Mouse (Mus musculus): ENCODE data around the gene Cds1. TPM values are rescaled to one million over a fixed set of nuclear protein-coding genes. Genes with fewer than 3 reads are reported as not detected.
"Not testable (repeated sequence)": the region's sequence is repeated elsewhere in the genome, so short reads cannot be mapped to it uniquely, and the experiment has no call there.

Cds1 gene
- polyA plus RNA-seq, 2 experiments, result 0.23 to 0.29 TPM

GRCm38 (mm10) chr5:101830180-101830579 lies 65.2 kb downstream of the Cds1 start:
- Histone ChIP-seq H3K27me3 (ENCODE audit: control insufficient read depth, insufficient read depth, low read length) (no peaks in the 10 kb centered on the region), H3K4me2 (ENCODE audit: low read depth) (no peak overlapping the region), H3K9ac (replicated peaks) (no peak overlapping the region), H3K4me1 (replicated peaks; ENCODE audit: control insufficient read depth in 2 of 2, insufficient read depth in 2 of 2, low read length in 1 of 2) (peaks cover 0 to 16% of the 10 kb centered on the region in 2 experiments; a peak in 3 of 4 replicates), H3K4me3 (ENCODE audit: insufficient read depth in 1 of 2, low read depth in 2 of 2, low read length in 2 of 2) (no peak overlapping the region), H3K9me3 (ENCODE audit: control insufficient read depth, low read length) (no peaks in the 10 kb centered on the region), H3K36me3 (replicated peaks; ENCODE audit: control insufficient read depth, insufficient read depth, low read depth) (no peaks in the 10 kb centered on the region), H3K27ac (no peak overlapping the region)
- no peak for ATAC-seq (ENCODE audit: insufficient read depth)
- WGBS (ENCODE audit: insufficient replicate concordance), result 73% methylated on average over 8 of the region's 8 CpGs
- DNase-seq (ENCODE audit: low read depth in 3 of 3, low spot score in 3 of 3), result no peak
- TF ChIP-seq CTCF (IDR thresholded peaks at IDR 0.05; ENCODE audit: low read depth), result no peak
- TF ChIP-seq EP300 (IDR thresholded peaks at IDR 0.05; ENCODE audit: low read depth), result no peak

- Histone ChIP-seq H3K4me3 (ENCODE audit: insufficient read depth in 1 of 2, low read depth in 2 of 2, low read length in 2 of 2) (no peak overlapping the region), H3K4me2 (ENCODE audit: low read depth) (no peak overlapping the region), H3K36me3 (replicated peaks; ENCODE audit: control insufficient read depth, insufficient read depth, low read depth) (no peaks in the 10 kb centered on the region), H3K27me3 (ENCODE audit: control insufficient read depth, insufficient read depth, low read length) (no peaks in the 10 kb centered on the region), H3K9ac (replicated peaks) (no peak overlapping the region), H3K9me3 (ENCODE audit: control insufficient read depth, low read length) (no peaks in the 10 kb centered on the region), H3K27ac (no peak overlapping the region), H3K4me1 (replicated peaks; ENCODE audit: control insufficient read depth in 2 of 2, insufficient read depth in 2 of 2, low read length in 1 of 2) (peaks cover 0 to 3% of the 10 kb centered on the region in 2 experiments; a peak in 3 of 4 replicates)
- no peak for ATAC-seq (ENCODE audit: insufficient read depth)
- DNase-seq (ENCODE audit: low read depth in 3 of 3, low spot score in 3 of 3), result no peak
- TF ChIP-seq CTCF (IDR thresholded peaks at IDR 0.05; ENCODE audit: low read depth), result no peak
- TF ChIP-seq EP300 (IDR thresholded peaks at IDR 0.05; ENCODE audit: low read depth), result no peak
- WGBS (ENCODE audit: insufficient replicate concordance), result 83% methylated on average over 6 of the region's 6 CpGs
Observed at GRCm38 (mm10) chr5:101832042-101832441, 67.1 kb downstream of the Cds1 start.

DNA sequence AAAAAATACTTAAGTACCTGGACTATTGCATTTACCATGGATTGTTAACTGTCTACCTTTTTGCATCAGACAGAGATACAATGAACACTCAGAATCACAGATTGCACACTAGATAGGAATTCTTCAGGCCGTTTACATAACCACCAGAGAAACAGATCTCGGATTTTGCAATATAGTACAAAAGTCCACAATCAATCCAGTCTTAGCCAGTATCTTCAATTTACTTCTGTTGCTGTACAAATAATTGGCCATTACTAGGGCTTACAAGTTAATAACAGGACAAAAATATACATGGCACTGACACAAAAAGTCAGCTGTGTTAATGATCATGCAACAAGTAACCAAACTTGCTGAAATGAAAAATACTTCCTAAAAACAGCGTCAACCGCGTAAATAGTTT lies 68.1 kb downstream of the Cds1 start:
- no peaks in the 10 kb centered on the region for H3K27me3 ChIP-seq (ENCODE audit: control insufficient read depth, insufficient read depth, low read length)
- H3K36me3 ChIP-seq (replicated peaks; ENCODE audit: control insufficient read depth, insufficient read depth, low read depth), result no peaks in the 10 kb centered on the region
- 78% methylated on average over 5 of the region's 5 CpGs for WGBS (ENCODE audit: insufficient replicate concordance)
- no peak overlapping the region for H3K4me3 ChIP-seq (ENCODE audit: insufficient read depth in 1 of 2, low read depth in 2 of 2, low read length in 2 of 2)
- H3K4me2 ChIP-seq (ENCODE audit: low read depth), result no peak overlapping the region
- H3K27ac ChIP-seq, result no peak overlapping the region
- DNase-seq (ENCODE audit: low read depth in 3 of 3, low spot score in 3 of 3) (no peak), ATAC-seq (ENCODE audit: insufficient read depth) (no peak)
- H3K4me1 ChIP-seq (replicated peaks; ENCODE audit: control insufficient read depth in 2 of 2, insufficient read depth in 2 of 2, low read length in 1 of 2), result no peaks in the 10 kb centered on the region
- H3K9me3 ChIP-seq (ENCODE audit: control insufficient read depth, low read length), result no peaks in the 10 kb centered on the region
- no peak for TF ChIP-seq EP300 (IDR thresholded peaks at IDR 0.05; ENCODE audit: low read depth)
- no peak for TF ChIP-seq CTCF (IDR thresholded peaks at IDR 0.05; ENCODE audit: low read depth)
- no peak overlapping the region for H3K9ac ChIP-seq (replicated peaks)

DNA sequence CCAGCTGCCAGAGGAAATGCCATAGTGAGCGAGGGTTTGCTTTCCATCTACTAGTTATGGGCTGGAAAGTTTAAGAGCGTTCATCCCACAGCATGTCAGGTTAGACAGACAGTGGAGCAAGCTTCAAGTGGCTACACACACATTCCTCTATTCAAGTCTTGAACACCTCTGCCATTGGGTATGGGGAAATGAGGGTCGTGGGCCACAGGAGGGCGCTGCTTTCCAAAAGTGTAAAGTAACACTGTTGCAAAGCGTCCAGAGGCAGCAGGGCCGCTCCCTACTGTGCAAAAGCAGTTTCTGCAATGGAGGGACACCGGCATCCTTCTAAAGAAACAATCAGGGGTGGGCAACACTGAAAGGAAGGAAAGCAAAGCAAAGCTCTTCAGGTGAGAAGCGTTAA lies 68.9 kb downstream of the Cds1 start:
- no peaks in the 10 kb centered on the region for H3K4me1 ChIP-seq (replicated peaks; ENCODE audit: control insufficient read depth in 2 of 2, insufficient read depth in 2 of 2, low read length in 1 of 2)
- TF ChIP-seq CTCF (IDR thresholded peaks at IDR 0.05; ENCODE audit: low read depth) (peak; percentile 53; the same call in 1 of the 2 replicates), EP300 (IDR thresholded peaks at IDR 0.05; ENCODE audit: low read depth) (no peak)
- 68% methylated on average over 8 of the region's 8 CpGs for WGBS (ENCODE audit: insufficient replicate concordance)
- ATAC-seq (ENCODE audit: insufficient read depth), result no peak
- H3K27ac ChIP-seq, result no peak overlapping the region
- no peaks in the 10 kb centered on the region for H3K9me3 ChIP-seq (ENCODE audit: control insufficient read depth, low read length)
- H3K4me3 ChIP-seq (ENCODE audit: insufficient read depth in 1 of 2, low read depth in 2 of 2, low read length in 2 of 2), result no peak overlapping the region
- H3K36me3 ChIP-seq (replicated peaks; ENCODE audit: control insufficient read depth, insufficient read depth, low read depth), result no peaks in the 10 kb centered on the region
- H3K4me2 ChIP-seq (ENCODE audit: low read depth), result no peak overlapping the region
- no peak overlapping the region for H3K9ac ChIP-seq (replicated peaks)
- DNase-seq (ENCODE audit: low read depth in 3 of 3, low spot score in 3 of 3), result no peak
- no peaks in the 10 kb centered on the region for H3K27me3 ChIP-seq (ENCODE audit: control insufficient read depth, insufficient read depth, low read length)

DNA sequence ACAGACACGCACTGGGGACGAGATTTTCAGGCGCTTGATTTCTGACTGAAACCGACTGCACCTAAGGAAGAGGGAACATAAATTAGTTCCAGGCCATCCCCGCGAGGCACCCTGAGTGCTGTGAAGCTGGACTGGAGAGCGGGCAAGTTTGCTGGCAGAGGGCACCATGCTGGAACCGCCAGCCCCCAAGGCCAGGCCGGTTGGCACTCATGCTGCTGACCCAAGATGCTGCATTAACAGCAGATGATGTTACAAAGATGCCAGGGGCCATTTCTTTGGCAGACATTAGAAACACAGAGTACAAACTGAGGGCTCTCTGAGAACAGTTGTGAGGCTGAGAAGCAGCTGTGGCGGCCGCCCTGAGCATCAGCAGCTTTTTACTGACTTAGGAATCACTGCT lies 71.3 kb downstream of the Cds1 start:
- ATAC-seq (ENCODE audit: insufficient read depth) (no peak), DNase-seq (ENCODE audit: low read depth in 3 of 3, low spot score in 3 of 3) (no peak)
- TF ChIP-seq CTCF (IDR thresholded peaks at IDR 0.05; ENCODE audit: low read depth) (no peak), EP300 (IDR thresholded peaks at IDR 0.05; ENCODE audit: low read depth) (no peak)
- WGBS (ENCODE audit: insufficient replicate concordance), result 78% methylated on average over 11 of the region's 11 CpGs
- no peak overlapping the region for H3K27ac ChIP-seq
- H3K4me1 ChIP-seq (replicated peaks; ENCODE audit: control insufficient read depth in 2 of 2, insufficient read depth in 2 of 2, low read length in 1 of 2), result no peaks in the 10 kb centered on the region
- no peaks in the 10 kb centered on the region for H3K9me3 ChIP-seq (ENCODE audit: control insufficient read depth, low read length)
- no peak overlapping the region for H3K9ac ChIP-seq (replicated peaks)
- H3K4me3 ChIP-seq (ENCODE audit: insufficient read depth in 1 of 2, low read depth in 2 of 2, low read length in 2 of 2), result no peak overlapping the region
- no peaks in the 10 kb centered on the region for H3K27me3 ChIP-seq (ENCODE audit: control insufficient read depth, insufficient read depth, low read length)
- H3K36me3 ChIP-seq (replicated peaks; ENCODE audit: control insufficient read depth, insufficient read depth, low read depth), result peaks cover 5% of the 10 kb centered on the region
- no peak overlapping the region for H3K4me2 ChIP-seq (ENCODE audit: low read depth)

DNA sequence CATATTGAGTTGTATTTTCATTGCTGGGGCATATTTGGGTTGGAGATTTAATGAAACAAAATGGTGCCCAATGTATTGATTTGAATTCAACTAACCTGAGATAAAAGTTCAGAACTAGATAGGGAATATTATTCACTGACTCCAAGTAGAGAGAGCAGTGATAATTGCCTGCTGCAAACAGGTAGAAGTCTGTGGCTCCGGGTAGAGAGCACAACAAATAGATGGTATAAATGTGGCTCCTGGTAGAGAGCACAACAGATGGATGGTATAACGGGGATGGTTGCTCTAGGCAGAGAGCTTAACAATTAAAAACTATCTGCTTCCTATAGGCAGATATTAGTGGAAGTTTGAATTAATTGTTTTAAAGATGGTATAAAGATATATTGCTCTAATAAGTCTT lies 72.7 kb downstream of the Cds1 start:
- 80% methylated on average over 2 of the region's 2 CpGs for WGBS (ENCODE audit: insufficient replicate concordance)
- not testable (repeated sequence) for H3K27me3 ChIP-seq (ENCODE audit: control insufficient read depth, insufficient read depth, low read length); H3K36me3 ChIP-seq (replicated peaks; ENCODE audit: control insufficient read depth, insufficient read depth, low read depth); H3K9ac ChIP-seq (replicated peaks); DNase-seq (ENCODE audit: low read depth in 3 of 3, low spot score in 3 of 3); H3K4me2 ChIP-seq (ENCODE audit: low read depth); H3K4me1 ChIP-seq (replicated peaks; ENCODE audit: control insufficient read depth in 2 of 2, insufficient read depth in 2 of 2, low read length in 1 of 2); H3K9me3 ChIP-seq (ENCODE audit: control insufficient read depth, low read length); ATAC-seq (ENCODE audit: insufficient read depth); H3K4me3 ChIP-seq (ENCODE audit: insufficient read depth in 1 of 2, low read depth in 2 of 2, low read length in 2 of 2); H3K27ac ChIP-seq

Measured in liver, embryonic 14.5 days (tissue).